Mouse (Mus musculus): ENCODE measurements around the gene Rab5b. TPM values are rescaled to one million over a fixed set of nuclear protein-coding genes. Genes with fewer than 3 reads are reported as not detected.

Gene Rab5b
- polyA plus RNA-seq, 1 experiment: 11.0 TPM

- Histone ChIP-seq H3K36me3 (replicated peaks; ENCODE audit: low read length) (no peaks in the 10 kb centered on the region), H3K9me3 (peaks cover 7% of the 10 kb centered on the region; the same call in 1 of the 2 replicates), H3K27me3 (replicated peaks) (peaks cover 69% of the 10 kb centered on the region), H3K4me1 (peaks cover 35% of the 10 kb centered on the region), H3K4me3 (replicated peaks) (no peak overlapping the region)
- TF ChIP-seq FLI1 (IDR thresholded peaks at IDR 0.05; ENCODE audit: low read length) (no peak), GATA1 (IDR thresholded peaks at IDR 0.05; ENCODE audit: borderline replicate concordance, low read length) (no peak)
Observed at GRCm38 (mm10) chr10:128665307-128665706, 30.8 kb downstream of the Rab5b start.

DNA sequence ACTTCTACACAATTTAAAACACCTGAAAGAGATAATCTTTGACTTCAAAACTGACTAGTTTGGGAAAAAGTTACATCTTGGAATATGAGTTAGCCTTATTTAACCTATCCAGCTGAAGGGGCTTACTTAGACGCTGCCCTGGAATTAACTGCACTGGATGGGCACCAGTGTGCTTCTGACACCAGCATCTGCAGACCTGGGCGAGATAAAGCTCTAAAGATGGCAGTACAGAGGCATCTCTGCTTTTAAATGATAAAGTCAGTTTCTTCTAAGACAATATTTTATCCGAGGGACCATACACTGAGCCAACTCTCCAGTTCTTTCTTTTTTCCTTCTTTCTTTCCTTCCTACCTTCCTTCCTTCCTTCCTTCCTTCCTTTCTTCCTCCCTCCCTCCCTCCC is 31.3 kb downstream of the Rab5b start:
- Histone ChIP-seq H3K4me3 (replicated peaks) (no peak overlapping the region), H3K36me3 (replicated peaks; ENCODE audit: low read length) (no peaks in the 10 kb centered on the region), H3K9me3 (peaks cover 7% of the 10 kb centered on the region; the same call in 1 of the 2 replicates), H3K27me3 (replicated peaks) (peaks cover 69% of the 10 kb centered on the region), H3K4me1 (peaks cover 35% of the 10 kb centered on the region)
- no peak for TF ChIP-seq FLI1 (IDR thresholded peaks at IDR 0.05; ENCODE audit: low read length)
- no peak for TF ChIP-seq GATA1 (IDR thresholded peaks at IDR 0.05; ENCODE audit: borderline replicate concordance, low read length)

GRCm38 (mm10) chr10:128663441-128664220 is 32.4 kb downstream of the Rab5b start:
- Histone ChIP-seq H3K4me3 (replicated peaks) (no peak overlapping the region), H3K27me3 (replicated peaks) (peaks cover 69% of the 10 kb centered on the region), H3K4me1 (peaks cover 26% of the 10 kb centered on the region), H3K9me3 (peaks cover 7% of the 10 kb centered on the region; the same call in 1 of the 2 replicates), H3K36me3 (replicated peaks; ENCODE audit: low read length) (no peaks in the 10 kb centered on the region)
- TF ChIP-seq GATA1 (IDR thresholded peaks at IDR 0.05; ENCODE audit: borderline replicate concordance, low read length): no peak
- no peak for TF ChIP-seq FLI1 (IDR thresholded peaks at IDR 0.05; ENCODE audit: low read length)

DNA sequence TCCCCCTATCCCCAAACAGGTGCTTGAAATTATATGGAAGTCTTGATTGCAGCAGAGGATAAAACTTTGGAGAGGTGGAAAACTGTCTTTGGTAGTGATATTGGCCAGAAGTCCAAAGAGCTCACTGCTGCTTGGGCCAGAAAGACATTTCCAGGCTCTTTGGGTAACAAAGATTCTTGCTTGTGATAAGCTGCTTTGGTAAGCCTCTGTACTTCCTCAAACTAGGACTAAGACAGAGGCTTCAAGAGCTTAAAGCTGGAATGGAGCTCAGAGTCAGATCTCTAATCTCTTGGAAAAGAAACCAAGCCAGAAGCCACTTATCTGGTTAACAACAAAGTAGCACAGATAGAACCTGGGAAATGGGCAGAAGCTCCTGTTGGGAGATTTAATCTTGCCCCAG is 33.6 kb downstream of the Rab5b start:
- Histone ChIP-seq H3K36me3 (replicated peaks; ENCODE audit: low read length) (no peaks in the 10 kb centered on the region), H3K4me1 (peaks cover 23% of the 10 kb centered on the region), H3K27me3 (replicated peaks) (peaks cover 64% of the 10 kb centered on the region), H3K4me3 (replicated peaks) (no peak overlapping the region), H3K9me3 (peaks cover 7% of the 10 kb centered on the region; the same call in 1 of the 2 replicates)
- no peak for TF ChIP-seq GATA1 (IDR thresholded peaks at IDR 0.05; ENCODE audit: borderline replicate concordance, low read length)
- no peak for TF ChIP-seq FLI1 (IDR thresholded peaks at IDR 0.05; ENCODE audit: low read length)

- Histone ChIP-seq H3K36me3 (replicated peaks; ENCODE audit: low read length) (no peaks in the 10 kb centered on the region), H3K4me1 (peaks cover 29% of the 10 kb centered on the region), H3K4me3 (replicated peaks) (no peak overlapping the region), H3K27me3 (replicated peaks) (peaks cover 60% of the 10 kb centered on the region), H3K9me3 (no peaks in the 10 kb centered on the region)
- TF ChIP-seq FLI1 (IDR thresholded peaks at IDR 0.05; ENCODE audit: low read length) (no peak), GATA1 (IDR thresholded peaks at IDR 0.05; ENCODE audit: borderline replicate concordance, low read length) (no peak)
Observed at GRCm38 (mm10) chr10:128659490-128659889, 36.6 kb downstream of the Rab5b start.

DNA sequence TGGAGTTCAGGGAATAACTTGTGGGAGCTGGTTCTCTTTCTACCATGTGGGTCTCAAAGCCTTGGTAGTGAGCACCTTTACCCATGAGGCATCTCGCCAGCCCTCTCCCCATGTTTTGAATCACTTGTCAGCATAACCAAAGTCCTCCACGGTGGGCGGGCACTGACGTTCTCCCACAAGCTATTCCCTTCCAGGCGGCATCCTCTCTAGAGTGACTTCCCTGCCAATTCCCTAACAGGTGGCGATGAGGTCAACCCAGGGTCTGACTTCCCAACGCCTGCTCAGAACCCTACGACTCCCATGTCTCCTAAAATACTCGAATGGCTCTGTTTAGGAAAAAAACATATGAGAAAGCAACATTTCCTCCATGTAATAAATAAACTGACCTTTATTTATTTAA is 38.2 kb downstream of the Rab5b start:
- Histone ChIP-seq H3K9me3 (no peaks in the 10 kb centered on the region), H3K4me1 (peaks cover 14% of the 10 kb centered on the region), H3K36me3 (replicated peaks; ENCODE audit: low read length) (no peaks in the 10 kb centered on the region), H3K4me3 (replicated peaks) (no peak overlapping the region), H3K27me3 (replicated peaks) (peaks cover 64% of the 10 kb centered on the region)
- TF ChIP-seq FLI1 (IDR thresholded peaks at IDR 0.05; ENCODE audit: low read length): no peak
- TF ChIP-seq GATA1 (IDR thresholded peaks at IDR 0.05; ENCODE audit: borderline replicate concordance, low read length): no peak

GRCm38 (mm10) chr10:128656731-128657130 is 39.3 kb downstream of the Rab5b start:
- peaks cover 9% of the 10 kb centered on the region for H3K4me1 ChIP-seq
- peaks cover 61% of the 10 kb centered on the region for H3K27me3 ChIP-seq (replicated peaks)
- no peak overlapping the region for H3K4me3 ChIP-seq (replicated peaks)
- H3K9me3 ChIP-seq: no peaks in the 10 kb centered on the region
- no peaks in the 10 kb centered on the region for H3K36me3 ChIP-seq (replicated peaks; ENCODE audit: low read length)
- TF ChIP-seq FLI1 (IDR thresholded peaks at IDR 0.05; ENCODE audit: low read length): no peak
- no peak for TF ChIP-seq GATA1 (IDR thresholded peaks at IDR 0.05; ENCODE audit: borderline replicate concordance, low read length)

GRCm38 (mm10) chr10:128655254-128655653 is 40.8 kb downstream of the Rab5b start:
- no peak for TF ChIP-seq GATA1 (IDR thresholded peaks at IDR 0.05; ENCODE audit: borderline replicate concordance, low read length)
- TF ChIP-seq FLI1 (IDR thresholded peaks at IDR 0.05; ENCODE audit: low read length): no peak
- peaks cover 54% of the 10 kb centered on the region for H3K27me3 ChIP-seq (replicated peaks)
- no peaks in the 10 kb centered on the region for H3K9me3 ChIP-seq
- no peak overlapping the region for H3K4me3 ChIP-seq (replicated peaks)
- H3K36me3 ChIP-seq (replicated peaks; ENCODE audit: low read length): no peaks in the 10 kb centered on the region
- peaks cover 9% of the 10 kb centered on the region for H3K4me1 ChIP-seq

DNA sequence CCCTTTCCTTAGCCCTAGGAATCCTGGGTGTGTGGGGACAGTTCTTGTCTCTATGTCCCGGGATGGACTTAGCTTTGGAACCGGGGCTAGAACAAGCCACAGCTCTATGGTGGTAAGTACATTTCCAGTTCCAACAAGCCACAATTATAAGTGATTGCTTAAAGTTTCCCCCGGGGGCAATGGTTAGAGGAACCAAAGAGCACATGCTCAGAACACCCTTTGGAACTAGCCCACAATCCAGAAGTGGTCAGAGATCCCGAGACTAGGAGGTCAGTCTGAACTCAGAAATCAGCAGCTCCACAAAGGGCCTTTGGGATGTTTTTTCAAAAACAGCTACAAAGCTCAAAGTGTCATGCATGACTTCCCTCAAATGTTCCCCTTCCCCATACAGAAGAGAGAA is 42.2 kb downstream of the Rab5b start:
- Histone ChIP-seq H3K9me3 (no peaks in the 10 kb centered on the region), H3K27me3 (replicated peaks) (peaks cover 41% of the 10 kb centered on the region), H3K4me1 (peaks cover 9% of the 10 kb centered on the region), H3K4me3 (replicated peaks) (no peak overlapping the region), H3K36me3 (replicated peaks; ENCODE audit: low read length) (no peaks in the 10 kb centered on the region)
- TF ChIP-seq GATA1 (IDR thresholded peaks at IDR 0.05; ENCODE audit: borderline replicate concordance, low read length) (no peak), FLI1 (IDR thresholded peaks at IDR 0.05; ENCODE audit: low read length) (no peak)

Data from megakaryocyte, embryonic 14.5 days (primary cell).